In the genomic region with DNA sequence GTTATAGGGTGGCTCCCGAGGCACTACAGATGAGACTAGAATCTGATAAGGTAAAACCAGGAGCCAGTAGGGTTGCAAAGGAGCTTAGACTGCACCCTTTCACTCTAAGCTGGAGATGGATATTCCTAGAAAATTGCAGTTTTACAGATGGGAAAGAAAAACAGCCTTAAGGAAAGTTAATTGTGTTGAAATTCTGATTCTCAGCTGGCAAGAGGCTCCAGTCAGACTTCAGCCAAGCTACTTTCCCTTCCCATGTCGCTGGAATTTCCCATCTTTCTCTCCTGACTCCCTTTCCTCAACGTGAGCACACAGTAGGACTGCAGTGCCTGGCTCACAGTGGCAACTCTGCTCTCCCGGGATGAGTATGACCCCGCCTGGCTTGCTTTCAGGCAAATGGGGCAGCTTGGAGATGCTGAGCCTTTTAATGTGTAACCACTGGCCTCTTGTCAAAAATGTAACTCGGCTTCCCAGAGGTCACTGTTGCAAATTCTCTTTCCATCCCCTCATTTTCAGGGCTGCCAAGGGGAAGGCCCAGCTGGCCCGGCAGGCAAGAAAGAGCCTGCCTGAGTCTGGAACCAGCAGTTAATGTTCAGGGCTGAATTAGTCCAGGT, we compare ENCODE assay signal across 8 mouse cellular contexts. TPM values are rescaled to one million over a fixed set of nuclear protein-coding genes. Genes with fewer than 3 reads are reported as not detected.
DNase-seq lines count a peak whose midpoint lies in the region; ATAC-seq and TF ChIP-seq lines count a peak whose summit lies in the region.
"Had no signal": no experiment of that assay in that cellular context is flagged by ENCODE, and none has a peak within 500 bp of the region (broad histone marks: within the 10 kb centered on the region; RNA-seq: fewer than 3 reads in every experiment).

No protein-coding gene starts in this region.

- no peak overlapping the region for H3K9ac ChIP-seq in midbrain, postnatal 0 days (replicated peaks; ENCODE audit: low read length, poor library complexity, severe bottlenecking)
- H3K9ac ChIP-seq in midbrain, embryonic 13.5 days (replicated peaks) = no peak overlapping the region
- H3K9ac ChIP-seq in kidney, postnatal 0 days (ENCODE audit: low read depth, low read length) = no peak overlapping the region
- H3K9ac ChIP-seq in stomach, embryonic 15.5 days = no peak overlapping the region
- H3K9ac ChIP-seq in intestine, embryonic 16.5 days (ENCODE audit: low read depth, low read length) = no peak overlapping the region
- H3K9ac ChIP-seq: liver, embryonic 13.5 days had no signal

- no peaks in the 10 kb centered on the region for H3K27me3 ChIP-seq in midbrain, postnatal 0 days (ENCODE audit: insufficient read depth, low read length)
- no peaks in the 10 kb centered on the region for H3K27me3 ChIP-seq in midbrain, embryonic 13.5 days
- no peaks in the 10 kb centered on the region for H3K27me3 ChIP-seq in kidney, postnatal 0 days (ENCODE audit: insufficient read depth, low read length)
- no peaks in the 10 kb centered on the region for H3K27me3 ChIP-seq in stomach, embryonic 15.5 days (replicated peaks)
- no peaks in the 10 kb centered on the region for H3K27me3 ChIP-seq in intestine, embryonic 16.5 days (replicated peaks; ENCODE audit: control insufficient read depth, insufficient read depth, low read length)
- H3K27me3 ChIP-seq: liver, embryonic 13.5 days had no signal

- H3K4me3 ChIP-seq in midbrain, postnatal 0 days (ENCODE audit: low read depth, low read length) = no peak overlapping the region
- no peak overlapping the region for H3K4me3 ChIP-seq in midbrain, embryonic 13.5 days (replicated peaks)
- H3K4me3 ChIP-seq in kidney, postnatal 0 days (replicated peaks; ENCODE audit: low read depth, low read length) = no peak overlapping the region
- no peak overlapping the region for H3K4me3 ChIP-seq in stomach, embryonic 15.5 days (replicated peaks)
- no peak overlapping the region for H3K4me3 ChIP-seq in intestine, embryonic 16.5 days (ENCODE audit: low read length)
- H3K4me3 ChIP-seq: liver, embryonic 13.5 days had no signal

- TF ChIP-seq CTCF in midbrain, postnatal 0 days (IDR thresholded peaks at IDR 0.05) = no peak
- no peak for TF ChIP-seq CTCF in kidney, postnatal 0 days (IDR thresholded peaks at IDR 0.05; ENCODE audit: low read depth)

- H3K36me3 ChIP-seq in midbrain, postnatal 0 days (ENCODE audit: insufficient read depth, low read length) = no peaks in the 10 kb centered on the region
- H3K36me3 ChIP-seq in midbrain, embryonic 13.5 days = no peaks in the 10 kb centered on the region
- H3K36me3 ChIP-seq in kidney, postnatal 0 days (ENCODE audit: insufficient read depth, low read length) = no peaks in the 10 kb centered on the region
- H3K36me3 ChIP-seq in stomach, embryonic 15.5 days = no peaks in the 10 kb centered on the region
- no peaks in the 10 kb centered on the region for H3K36me3 ChIP-seq in intestine, embryonic 16.5 days (ENCODE audit: control insufficient read depth, insufficient read depth, low read length)
- H3K36me3 ChIP-seq: liver, embryonic 13.5 days had no signal

- ATAC-seq in midbrain, postnatal 0 days (ENCODE audit: low FRiP score) = no peak
- no peak for ATAC-seq in midbrain, embryonic 13.5 days
- ATAC-seq in kidney, postnatal 0 days (replicated peaks; ENCODE audit: low FRiP score, low read depth) = no peak
- ATAC-seq in stomach, embryonic 15.5 days (ENCODE audit: insufficient read depth, low FRiP score, low read depth) = no peak
- no peak for ATAC-seq in intestine, embryonic 16.5 days

- no peaks in the 10 kb centered on the region for H3K4me1 ChIP-seq in midbrain, postnatal 0 days (ENCODE audit: insufficient read depth, low read length)
- H3K4me1 ChIP-seq in midbrain, embryonic 13.5 days (replicated peaks) = no peaks in the 10 kb centered on the region
- H3K4me1 ChIP-seq in kidney, postnatal 0 days (replicated peaks; ENCODE audit: insufficient read depth, low read length) = no peaks in the 10 kb centered on the region
- no peaks in the 10 kb centered on the region for H3K4me1 ChIP-seq in stomach, embryonic 15.5 days
- no peaks in the 10 kb centered on the region for H3K4me1 ChIP-seq in intestine, embryonic 16.5 days (ENCODE audit: control insufficient read depth, insufficient read depth, low read length)
- H3K4me1 ChIP-seq: liver, embryonic 13.5 days had no signal

- 57% methylated on average over 7 of the region's 7 CpGs for WGBS in midbrain, postnatal 0 days
- WGBS in midbrain, embryonic 13.5 days = 72% methylated on average over 7 of the region's 7 CpGs
- WGBS in kidney, postnatal 0 days = 44% methylated on average over 7 of the region's 7 CpGs
- 34% methylated on average over 7 of the region's 7 CpGs for WGBS in stomach, embryonic 15.5 days
- 41% methylated on average over 7 of the region's 7 CpGs for WGBS in intestine, embryonic 16.5 days

- no peak overlapping the region for H3K27ac ChIP-seq in midbrain, postnatal 0 days (ENCODE audit: low read depth, low read length)
- H3K27ac ChIP-seq in midbrain, embryonic 13.5 days = no peak overlapping the region
- no peak overlapping the region for H3K27ac ChIP-seq in kidney, postnatal 0 days
- H3K27ac ChIP-seq in stomach, embryonic 15.5 days = peak overlapping the region; percentile 55; the same call in 1 of the 2 replicates
- no peak overlapping the region for H3K27ac ChIP-seq in intestine, embryonic 16.5 days (ENCODE audit: low read length)
- H3K27ac ChIP-seq: liver, embryonic 13.5 days had no signal

- peak; percentile 24 for DNase-seq in midbrain, postnatal 0 days (ENCODE audit: low spot score)
- DNase-seq in gastrocnemius, postnatal 14 days = peak; percentile 71
- peak; percentile 69 for DNase-seq in kidney, postnatal 0 days (ENCODE audit: low spot score)
- DNase-seq in cerebellum, adult 8-10 months = no peak
- DNase-seq: liver, embryonic 13.5 days had no signal

- no peak overlapping the region for H3K4me2 ChIP-seq in midbrain, postnatal 0 days (ENCODE audit: low read depth, low read length, poor library complexity, severe bottlenecking)
- H3K4me2 ChIP-seq in midbrain, embryonic 13.5 days (replicated peaks) = no peak overlapping the region
- H3K4me2 ChIP-seq in kidney, postnatal 0 days (ENCODE audit: low read length) = no peak overlapping the region
- H3K4me2 ChIP-seq in stomach, embryonic 15.5 days = no peak overlapping the region
- H3K4me2 ChIP-seq in intestine, embryonic 16.5 days (ENCODE audit: low read depth, low read length) = no peak overlapping the region
- H3K4me2 ChIP-seq: liver, embryonic 13.5 days had no signal

- intact Hi-C loops in gastrocnemius, postnatal 14 days (cut with DNase I; ENCODE audit: low total_unique reads) = no loop called here

- H3K9me3 ChIP-seq in midbrain, postnatal 0 days (ENCODE audit: low read length) = no peaks in the 10 kb centered on the region; the same call in 1 of the 2 replicates
- H3K9me3 ChIP-seq in midbrain, embryonic 13.5 days = no peaks in the 10 kb centered on the region
- H3K9me3 ChIP-seq in kidney, postnatal 0 days (replicated peaks; ENCODE audit: low read length) = no peaks in the 10 kb centered on the region
- H3K9me3 ChIP-seq in stomach, embryonic 15.5 days = no peaks in the 10 kb centered on the region
- H3K9me3 ChIP-seq in intestine, embryonic 16.5 days (ENCODE audit: control insufficient read depth, low read length) = no peaks in the 10 kb centered on the region
- H3K9me3 ChIP-seq: liver, embryonic 13.5 days had no signal

RNA-seq across cellular contexts. Expression of gene Rin3, which starts 6.9 kb away (rescaled TPM):
- 3.7 and 5.9 TPM in 2 replicates for total RNA-seq in midbrain, postnatal 0 days (2014; rRNA removed)
- 1.6 and 1.8 TPM in 2 replicates for polyA plus RNA-seq in midbrain, postnatal 0 days (2015; fragmentation: Nextera tagmentation; extraction: Ambion mirVana)
- polyA plus RNA-seq in midbrain, embryonic 13.5 days (2015; fragmentation: Nextera tagmentation; extraction: Ambion mirVana) = 3.4 and 3.7 TPM in 2 replicates
- 10 to 100 TPM; 11.0 to 13.0 TPM for total RNA-seq in gastrocnemius, postnatal 14 days (2021)
- polyA plus RNA-seq in kidney, postnatal 0 days (2015; fragmentation: Nextera tagmentation; extraction: Ambion mirVana) = 5.5 and 8.8 TPM in 2 replicates
- 10.5 TPM in 2 replicates for polyA plus RNA-seq in stomach, embryonic 15.5 days (2015; fragmentation: Nextera tagmentation; extraction: Ambion mirVana)
- 10.1 and 10.3 TPM in 2 replicates for polyA plus RNA-seq in intestine, embryonic 16.5 days (2015; fragmentation: Nextera tagmentation; extraction: Ambion mirVana)
